Mouse (Mus musculus) myocyte (in vitro differentiated cells): ENCODE measurements at regions not wholly inside any gene's neighbourhood (a gene's known extent, or its start where the extent isn't known, plus 50 kb on each side); places are given as distances from the start of the nearest gene placed in this dataset.

ENCODE experiments used
- E2F4 ChIP-seq: IDR thresholded peaks from one replicate; pipeline ENCODE4 v1.6.1; 2011; ENCODE audit warnings: mild to moderate bottlenecking, control low read depth, moderate library complexity; ENCODE audit not compliant: insufficient read depth
- MAX ChIP-seq: IDR thresholded peaks from one replicate; pipeline ENCODE4 v1.6.1; 2011; ENCODE audit warnings: low read depth, mild to moderate bottlenecking, control low read depth
- MYOD1 ChIP-seq, 3 experiments: IDR thresholded peaks; one replicate each; pipeline ENCODE4 v1.6.1; 2011; ENCODE audit warnings: control low read depth in 2 of 3, low read depth in 2 of 3, mild to moderate bottlenecking in 2 of 3, moderate library complexity in 1 of 3; ENCODE audit not compliant: insufficient read length in 2 of 3, control insufficient read depth in 1 of 3
- POLR2A ChIP-seq: IDR thresholded peaks from one replicate; pipeline ENCODE4 v1.6.1; 2011; ENCODE audit warnings: low read depth, mild to moderate bottlenecking, control low read depth, moderate library complexity; ENCODE audit not compliant: insufficient read length
- SRF ChIP-seq: IDR thresholded peaks from one replicate; pipeline ENCODE4 v1.6.1; 2011; ENCODE audit warnings: low read depth; ENCODE audit not compliant: control insufficient read depth, insufficient read length
- TCF12 ChIP-seq: IDR thresholded peaks from one replicate; pipeline ENCODE4 v1.6.1; 2011; ENCODE audit warnings: mild to moderate bottlenecking, control low read depth; ENCODE audit not compliant: poor library complexity, insufficient read depth, severe bottlenecking
- TCF3 ChIP-seq: IDR thresholded peaks from one replicate; pipeline ENCODE4 v1.6.1; 2011; ENCODE audit warnings: low read depth, control low read depth; ENCODE audit not compliant: insufficient read length
- USF1 ChIP-seq: IDR thresholded peaks from one replicate; pipeline ENCODE4 v1.6.1; 2011; ENCODE audit warnings: low read depth, mild to moderate bottlenecking, control low read depth, moderate library complexity

- TF ChIP-seq MYOD1 (IDR thresholded peaks at IDR 0.05; ENCODE audit: control insufficient read depth in 1 of 3, insufficient read length in 2 of 3, low read depth in 2 of 3) (no peak), USF1 (no peak), POLR2A (no peak), MAX (no peak), TCF12 (no peak), TCF3 (no peak), E2F4 (no peak), SRF (no peak)
Measured at GRCm38 (mm10) chr6:117428441-117428840, 260.1 kb downstream of the Cxcl12 start.
